Mouse (Mus musculus) MEL (cell line): ENCODE data around the gene Pde4dip. TPM values are rescaled to one million over a fixed set of nuclear protein-coding genes. Genes with fewer than 3 reads are reported as not detected.

Experiments used
- DNase-seq: peaks from one replicate; pipeline ENCODE4 v3.0.0; 2011; ENCODE audit warnings: low read depth, low spot score
- H3K27ac ChIP-seq: 2 replicates; pipeline ENCODE4 v1.5.1; 2012; ENCODE audit warnings: low read depth, mild to moderate bottlenecking, control low read depth, low read length, moderate library complexity; ENCODE audit not compliant: control insufficient read depth
- H3K27me3 ChIP-seq, 2 experiments: fragments of 150-350 bp in 1 of 2; sonication (generic) in 1 of 2; 2 replicates each; pipeline ENCODE4 v1.6.1; 2012; ENCODE audit warnings: low read length in 2 of 2, mild to moderate bottlenecking in 2 of 2, improper control_type of control experiment in 1 of 2, moderate library complexity in 1 of 2; ENCODE audit not compliant: insufficient read depth in 2 of 2, control insufficient read depth in 1 of 2
- H3K36me3 ChIP-seq, 2 experiments: 2 replicates each; pipeline ENCODE4 v1.6.1; 2012 to 2014; ENCODE audit warnings: low read length in 2 of 2, improper control_type of control experiment in 1 of 2, inconsistent platforms in 1 of 2, mild to moderate bottlenecking in 1 of 2; ENCODE audit not compliant: insufficient read depth in 2 of 2, control insufficient read depth in 1 of 2
- H3K4me1 ChIP-seq, 2 experiments: fragments of 150-350 bp in 1 of 2; sonication (generic) in 1 of 2; 2 replicates each; pipeline ENCODE4 v1.6.1; 2012; ENCODE audit warnings: low read length in 2 of 2, improper control_type of control experiment in 1 of 2, mild to moderate bottlenecking in 1 of 2; ENCODE audit not compliant: insufficient read depth in 2 of 2, control insufficient read depth in 1 of 2
- H3K4me3 ChIP-seq, 2 experiments: fragments of 150-350 bp in 1 of 2; sonication (generic) in 1 of 2; 2 replicates each; pipeline ENCODE4 v1.5.1; 2012; ENCODE audit warnings: low read depth in 2 of 2, low read length in 2 of 2, mild to moderate bottlenecking in 2 of 2, moderate library complexity in 2 of 2, control low read depth in 1 of 2, improper control_type of control experiment in 1 of 2; ENCODE audit not compliant: control insufficient read depth in 1 of 2, insufficient read depth in 1 of 2
- H3K79me2 ChIP-seq: 2 replicates; pipeline ENCODE4 v1.6.1; 2012; ENCODE audit warnings: mild to moderate bottlenecking, low read length, moderate library complexity; ENCODE audit not compliant: control insufficient read depth, poor library complexity, insufficient read depth
- H3K9ac ChIP-seq: 2 replicates; pipeline ENCODE4 v1.6.1; 2012; ENCODE audit warnings: low read depth, mild to moderate bottlenecking, control low read depth, low read length, moderate library complexity; ENCODE audit not compliant: control insufficient read depth, poor library complexity, severe bottlenecking
- H3K9me3 ChIP-seq: fragments of 150-350 bp; sonication (generic); replicated peaks from 2 replicates; pipeline ENCODE4 v1.6.1; 2012; ENCODE audit warnings: mild to moderate bottlenecking, low read length, improper control_type of control experiment, moderate library complexity; ENCODE audit not compliant: insufficient read depth
- BHLHE40 ChIP-seq: IDR thresholded peaks from 2 replicates; pipeline ENCODE4 v1.6.1; 2012; ENCODE audit warnings: low read depth, mild to moderate bottlenecking, inconsistent platforms, low read length, improper control_type of control experiment, borderline replicate concordance
- CHD1 ChIP-seq: IDR thresholded peaks from 2 replicates; pipeline ENCODE4 v1.6.1; 2012; ENCODE audit warnings: low read depth, mild to moderate bottlenecking, inconsistent platforms, low read length, improper control_type of control experiment
- CTCF ChIP-seq, 3 experiments: IDR thresholded peaks in 2 of 3; conservative IDR thresholded peaks in 1 of 3; 2 replicates each; pipeline ENCODE4 v1.5.1; 2011 to 2012; ENCODE audit warnings: low read length in 3 of 3, low read depth in 2 of 3, mild to moderate bottlenecking in 2 of 3, improper control_type of control experiment in 1 of 3, inconsistent platforms in 1 of 3, mixed read lengths in 1 of 3, moderate library complexity in 1 of 3; ENCODE audit not compliant: control insufficient read depth in 1 of 3, insufficient read depth in 1 of 3, poor library complexity in 1 of 3, severe bottlenecking in 1 of 3
- E2F4 ChIP-seq: IDR thresholded peaks from 2 replicates; pipeline ENCODE4 v1.6.1; 2011; ENCODE audit warnings: low read depth, low read length, improper control_type of control experiment, borderline replicate concordance
- ELF1 ChIP-seq: IDR thresholded peaks from 2 replicates; pipeline ENCODE4 v1.6.1; 2014; ENCODE audit warnings: low read depth, mild to moderate bottlenecking, inconsistent platforms, low read length, improper control_type of control experiment, moderate library complexity
- EP300 ChIP-seq, 2 experiments: IDR thresholded peaks; 2 replicates each; pipeline ENCODE4 v1.6.1; 2011; ENCODE audit warnings: improper control_type of control experiment in 2 of 2, low read length in 2 of 2, low read depth in 1 of 2, mild to moderate bottlenecking in 1 of 2
- GABPA ChIP-seq: IDR thresholded peaks from 2 replicates; pipeline ENCODE4 v1.6.1; 2012; ENCODE audit warnings: low read depth, mild to moderate bottlenecking, inconsistent platforms, low read length, improper control_type of control experiment, moderate library complexity
- HCFC1 ChIP-seq: IDR thresholded peaks from 2 replicates; pipeline ENCODE4 v1.6.1; 2012; ENCODE audit warnings: low read depth, mild to moderate bottlenecking, inconsistent platforms, low read length, improper control_type of control experiment, moderate library complexity
- JUND ChIP-seq: IDR thresholded peaks from 2 replicates; pipeline ENCODE4 v1.6.1; 2011; ENCODE audit warnings: low read depth, mild to moderate bottlenecking, improper control_type of control experiment, low read length
- KAT2A ChIP-seq: conservative IDR thresholded peaks from 2 replicates; pipeline ENCODE4 v1.6.1; 2012; ENCODE audit warnings: low read depth, low read length, improper control_type of control experiment, inconsistent platforms
- MAFK ChIP-seq: IDR thresholded peaks from 2 replicates; pipeline ENCODE4 v1.6.1; 2011; ENCODE audit warnings: low read depth, mild to moderate bottlenecking, low read length, improper control_type of control experiment, borderline replicate concordance
- MAX ChIP-seq: IDR thresholded peaks from 2 replicates; pipeline ENCODE4 v1.6.1; 2011; ENCODE audit warnings: low read length, improper control_type of control experiment
- MAZ ChIP-seq: IDR thresholded peaks from 2 replicates; pipeline ENCODE4 v1.6.1; 2012; ENCODE audit warnings: low read depth, mild to moderate bottlenecking, inconsistent platforms, low read length, improper control_type of control experiment
- MEF2A ChIP-seq: IDR thresholded peaks from 2 replicates; pipeline ENCODE4 v1.6.1; 2014; ENCODE audit warnings: low read depth, mild to moderate bottlenecking, inconsistent platforms, low read length, improper control_type of control experiment; ENCODE audit not compliant: poor library complexity, insufficient replicate concordance, severe bottlenecking; ENCODE audit errors: extremely low read depth
- MXI1 ChIP-seq: IDR thresholded peaks from 2 replicates; pipeline ENCODE4 v1.6.1; 2011; ENCODE audit warnings: mild to moderate bottlenecking, low read depth, low read length, improper control_type of control experiment
- MYC ChIP-seq: IDR thresholded peaks from 2 replicates; pipeline ENCODE4 v1.6.1; 2011; ENCODE audit warnings: low read depth, mild to moderate bottlenecking, low read length, improper control_type of control experiment, moderate library complexity
- NRF1 ChIP-seq: IDR thresholded peaks from 2 replicates; pipeline ENCODE4 v1.6.1; 2014; ENCODE audit warnings: low read depth, mild to moderate bottlenecking, inconsistent platforms, low read length, improper control_type of control experiment, moderate library complexity; ENCODE audit not compliant: poor library complexity, insufficient read depth, severe bottlenecking
- POLR2A ChIP-seq, 2 experiments: IDR thresholded peaks; 2 replicates each; pipeline ENCODE4 v1.6.1; 2011 to 2012; ENCODE audit warnings: low read length in 2 of 2, mild to moderate bottlenecking in 2 of 2, control low read depth in 1 of 2, improper control_type of control experiment in 1 of 2, low read depth in 1 of 2, moderate library complexity in 1 of 2; ENCODE audit not compliant: control insufficient read depth in 1 of 2, insufficient read depth in 1 of 2, poor library complexity in 1 of 2
- POLR2AphosphoS2 ChIP-seq: IDR thresholded peaks from 2 replicates; pipeline ENCODE4 v1.6.1; 2011; ENCODE audit warnings: low read length, improper control_type of control experiment
- RCOR1 ChIP-seq: IDR thresholded peaks from 2 replicates; pipeline ENCODE4 v1.6.1; 2012; ENCODE audit warnings: low read depth, mild to moderate bottlenecking, inconsistent platforms, low read length, improper control_type of control experiment
- SMC3 ChIP-seq: IDR thresholded peaks from 2 replicates; pipeline ENCODE4 v1.6.1; 2011; ENCODE audit warnings: low read depth, low read length, improper control_type of control experiment
- TAL1 ChIP-seq: IDR thresholded peaks from 2 replicates; pipeline ENCODE4 v1.6.1; 2012; ENCODE audit warnings: mild to moderate bottlenecking, inconsistent platforms, low read length, moderate library complexity, mixed read lengths
- TCF12 ChIP-seq: IDR thresholded peaks from 2 replicates; pipeline ENCODE4 v1.6.1; 2014; ENCODE audit warnings: low read depth, mild to moderate bottlenecking, inconsistent platforms, low read length, improper control_type of control experiment, moderate library complexity
- UBTF ChIP-seq: IDR thresholded peaks from 2 replicates; pipeline ENCODE4 v1.6.1; 2012; ENCODE audit warnings: low read depth, mild to moderate bottlenecking, inconsistent platforms, low read length, improper control_type of control experiment, moderate library complexity, borderline replicate concordance; ENCODE audit not compliant: insufficient read depth
- USF1 ChIP-seq: IDR thresholded peaks from 2 replicates; pipeline ENCODE4 v1.6.1; 2014; ENCODE audit warnings: low read depth, mild to moderate bottlenecking, inconsistent platforms, low read length, improper control_type of control experiment, moderate library complexity
- ZC3H11A ChIP-seq: IDR thresholded peaks from 2 replicates; pipeline ENCODE4 v1.6.1; 2012; ENCODE audit warnings: low read depth, mild to moderate bottlenecking, inconsistent platforms, low read length, improper control_type of control experiment
- ZKSCAN1 ChIP-seq: IDR thresholded peaks from 2 replicates; pipeline ENCODE4 v1.6.1; 2012; ENCODE audit warnings: low read depth, mild to moderate bottlenecking, inconsistent platforms, low read length, improper control_type of control experiment, moderate library complexity
- ZNF384 ChIP-seq: IDR thresholded peaks from 2 replicates; pipeline ENCODE4 v1.6.1; 2012; ENCODE audit warnings: low read depth, mild to moderate bottlenecking, inconsistent platforms, low read length, improper control_type of control experiment
- polyA plus RNA-seq, 2 experiments: library from polyadenylated mRNA; stranded (reverse) in 1 of 2; unstranded in 1 of 2; fragments of >175 nt in 1 of 2; fragments of >200 nt in 1 of 2; gene quantifications; 2 replicates each; pipeline versions ENCODE4 v1.2.1 to v1.2.4; 2012; ENCODE audit warnings: low replicate concordance in 2 of 2, low read depth in 1 of 2; ENCODE audit not compliant: insufficient read length in 2 of 2, insufficient read depth in 1 of 2, missing spikeins in 1 of 2
- total RNA-seq: library from RNA; depleted of rRNA; stranded (reverse); fragments of 300-350 nt; gene quantifications from 2 replicates; pipeline ENCODE4 v1.2.3, GENCODE M21; 2012

Gene Pde4dip
- total and polyA plus RNA-seq, 3 experiments = 47.6 to 52.4 TPM; not detected in 1

DNA sequence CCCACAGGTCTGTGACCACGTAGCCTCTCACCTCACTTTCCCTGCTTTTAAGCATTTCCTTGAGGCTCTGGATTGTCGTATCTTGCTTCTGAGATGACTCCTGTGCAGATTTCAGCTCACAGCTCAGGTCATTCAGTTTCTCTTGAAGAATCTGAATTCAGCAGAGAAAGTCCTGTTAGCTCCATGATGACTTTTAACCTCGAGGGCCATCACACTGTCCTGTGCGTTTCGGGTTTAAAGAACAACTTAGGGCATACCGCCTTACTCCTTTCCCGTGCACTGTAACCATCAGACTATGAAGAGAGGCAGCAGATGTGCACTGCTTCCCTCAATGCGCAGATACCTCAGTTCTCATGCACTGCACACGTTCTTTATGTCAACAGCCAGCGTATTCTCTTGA lies 131.0 kb downstream of the Pde4dip start:
- H3K36me3 ChIP-seq = peaks cover 6 to 10% of the 10 kb centered on the region in 2 experiments; a peak in 3 of 4 replicates
- no peaks in the 10 kb centered on the region for H3K27me3 ChIP-seq
- no peaks in the 10 kb centered on the region for H3K9me3 ChIP-seq
- no peak for TF ChIP-seq UBTF
- TF ChIP-seq GABPA = no peak
- TF ChIP-seq JUND = no peak
- no peak for TF ChIP-seq POLR2AphosphoS2
- no peak for TF ChIP-seq MAFK
- no peak for TF ChIP-seq EP300 (IDR thresholded peaks at IDR 0.05; ENCODE audit: low read depth in 1 of 2, low read length in 2 of 2)
- no peak for TF ChIP-seq E2F4
- TF ChIP-seq KAT2A = no peak
- TF ChIP-seq MYC = no peak
- TF ChIP-seq ELF1 = no peak
- no peak for TF ChIP-seq ZC3H11A
- no peak for TF ChIP-seq TCF12
- TF ChIP-seq MAX = no peak
- no peak for TF ChIP-seq TAL1
- no peak for TF ChIP-seq CHD1
- H3K9ac ChIP-seq = no peak overlapping the region
- no peaks in the 10 kb centered on the region; a peak in 2 of 4 replicates for H3K4me1 ChIP-seq
- no peak overlapping the region for H3K27ac ChIP-seq
- no peaks in the 10 kb centered on the region for H3K79me2 ChIP-seq
- H3K4me3 ChIP-seq = no peak overlapping the region
- no peak for DNase-seq

DNA sequence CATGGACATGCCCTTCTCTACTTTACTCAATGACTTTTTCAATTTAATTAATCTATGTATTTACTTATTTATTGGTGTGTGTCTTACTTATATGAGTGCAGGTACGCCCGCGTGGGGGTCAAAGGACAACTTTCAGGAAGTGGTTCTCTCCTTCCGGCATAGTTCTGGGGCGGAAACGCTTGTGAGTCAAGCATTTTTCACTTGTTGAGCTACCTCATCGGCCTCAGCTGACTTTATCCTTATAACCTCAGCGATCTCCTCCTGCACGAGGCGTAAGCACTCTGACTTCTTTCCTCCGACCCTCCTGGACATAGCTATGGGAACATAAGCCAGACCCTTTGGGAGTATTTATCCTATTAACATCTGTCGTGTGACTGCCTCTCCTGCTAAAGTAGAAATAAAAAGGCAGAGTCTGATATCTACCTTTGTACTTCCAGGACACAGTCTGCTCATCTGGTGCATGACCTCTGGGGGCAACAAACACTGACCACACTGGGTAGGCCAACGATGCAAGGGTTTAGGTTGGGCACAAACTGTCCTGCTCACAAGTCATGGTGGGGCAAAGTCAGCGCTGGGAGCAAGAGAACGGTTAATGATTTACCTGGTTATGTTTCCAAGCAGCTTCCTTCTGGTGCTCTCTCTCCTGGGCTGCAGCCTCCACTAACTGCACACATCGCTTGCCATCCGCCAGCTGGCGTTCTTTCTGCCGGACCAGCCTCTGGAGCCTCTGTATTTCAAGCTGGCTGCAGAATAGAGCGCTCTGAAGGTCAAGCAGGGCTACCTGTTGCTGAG lies 132.0 kb downstream of the Pde4dip start:
- no peaks in the 10 kb centered on the region for H3K4me1 ChIP-seq
- H3K4me3 ChIP-seq = no peak overlapping the region
- no peak overlapping the region for H3K27ac ChIP-seq
- no peak overlapping the region for H3K9ac ChIP-seq
- H3K79me2 ChIP-seq = no peaks in the 10 kb centered on the region
- DNase-seq = no peak
- no peak for TF ChIP-seq USF1
- TF ChIP-seq HCFC1 = no peak
- no peak for TF ChIP-seq ZC3H11A
- no peak for TF ChIP-seq MAZ
- no peak for TF ChIP-seq E2F4
- TF ChIP-seq CHD1 = no peak
- no peak for TF ChIP-seq POLR2A (IDR thresholded peaks at IDR 0.05; ENCODE audit: control insufficient read depth in 1 of 2, insufficient read depth in 1 of 2, low read depth in 1 of 2, low read length in 2 of 2, poor library complexity in 1 of 2)
- no peak for TF ChIP-seq MXI1
- TF ChIP-seq ZKSCAN1 = no peak
- TF ChIP-seq RCOR1 = no peak
- TF ChIP-seq POLR2AphosphoS2 = no peak
- TF ChIP-seq SMC3 = no peak
- no peak for TF ChIP-seq MEF2A
- TF ChIP-seq TAL1 = no peak
- TF ChIP-seq NRF1 = no peak
- no peak for TF ChIP-seq JUND
- TF ChIP-seq CTCF (IDR thresholded peaks at IDR 0.05 in 2 of 3, conservative IDR thresholded peaks at IDR 0.05 in 1 of 3; ENCODE audit: control insufficient read depth in 1 of 3, insufficient read depth in 1 of 3, low read depth in 2 of 3, low read length in 3 of 3, poor library complexity in 1 of 3, severe bottlenecking in 1 of 3) = no peak
- no peak for TF ChIP-seq BHLHE40
- no peak for TF ChIP-seq ZNF384
- no peak for TF ChIP-seq UBTF
- H3K9me3 ChIP-seq = no peaks in the 10 kb centered on the region
- H3K27me3 ChIP-seq = no peaks in the 10 kb centered on the region
- peaks cover 0 to 13% of the 10 kb centered on the region in 2 experiments; a peak in 2 of 4 replicates for H3K36me3 ChIP-seq
